Mouse (Mus musculus): ENCODE data around the gene Phactr2.

DNA sequence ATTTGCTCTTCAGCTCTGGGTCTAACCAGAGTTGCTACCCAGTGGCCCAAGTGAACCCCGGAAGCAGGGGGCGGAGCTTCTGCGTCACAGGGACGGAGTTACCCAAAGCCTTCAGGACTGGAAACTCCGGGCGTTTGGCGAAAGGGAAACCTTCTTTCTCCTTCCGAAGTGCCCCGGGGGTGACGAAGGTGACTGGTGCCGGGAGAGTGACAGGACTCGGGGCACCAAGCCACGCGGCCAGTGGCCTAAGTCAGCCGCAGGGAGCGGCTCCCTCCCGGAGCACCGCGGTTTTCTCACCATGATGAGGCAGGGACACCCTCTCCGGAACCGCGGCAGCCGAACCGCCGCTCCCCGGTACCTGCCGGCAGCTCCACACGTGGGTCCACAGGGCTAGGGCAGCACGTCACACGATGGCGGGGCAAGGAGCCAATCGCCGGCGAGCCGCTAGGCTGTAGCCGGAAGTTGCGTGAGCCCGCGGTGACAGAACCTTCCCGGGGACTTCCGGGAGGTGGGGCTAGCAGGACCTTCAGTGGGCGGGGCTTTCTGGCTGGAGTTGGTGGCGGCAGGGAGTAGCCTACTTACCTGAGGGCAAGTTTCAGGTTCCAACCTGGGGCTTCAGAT is 281.4 kb downstream of the Phactr2 start, which contains the start of gene Ltv1:
- TF ChIP-seq POLR2A (IDR thresholded peaks at IDR 0.05; ENCODE audit: low read depth, low read length) (no peak; the same call in 1 of the 2 replicates), CTCF (IDR thresholded peaks at IDR 0.05; ENCODE audit: extremely low read depth, insufficient read depth, insufficient read length, insufficient replicate concordance) (no peak)
